Mouse (Mus musculus) embryonic stem cell, embryonic (primary cell): ENCODE data around the gene B3galnt1.

ENCODE experiments used
- CTCF ChIA-PET, 4 experiments: fragments of 300-600 bp in 2 of 4; fragments of 350-600 bp in 2 of 4; sonication (Branson Sonifier 250); formaldehyde crosslinking; loops; one replicate each; lab custom pipeline; 2022; ENCODE audit warnings: inconsistent platforms in 2 of 4; lab: Charles Lee
- POLR2A ChIA-PET, 4 experiments: fragments of 300-600 bp in 2 of 4; fragments of 350-600 bp in 2 of 4; sonication (Branson Sonifier 250); formaldehyde crosslinking; loops; one replicate each; lab custom pipeline; 2022; ENCODE audit warnings: antibody characterized with exemption in 4 of 4, inconsistent platforms in 1 of 4; lab: Charles Lee

The B3galnt1 gene

DNA sequence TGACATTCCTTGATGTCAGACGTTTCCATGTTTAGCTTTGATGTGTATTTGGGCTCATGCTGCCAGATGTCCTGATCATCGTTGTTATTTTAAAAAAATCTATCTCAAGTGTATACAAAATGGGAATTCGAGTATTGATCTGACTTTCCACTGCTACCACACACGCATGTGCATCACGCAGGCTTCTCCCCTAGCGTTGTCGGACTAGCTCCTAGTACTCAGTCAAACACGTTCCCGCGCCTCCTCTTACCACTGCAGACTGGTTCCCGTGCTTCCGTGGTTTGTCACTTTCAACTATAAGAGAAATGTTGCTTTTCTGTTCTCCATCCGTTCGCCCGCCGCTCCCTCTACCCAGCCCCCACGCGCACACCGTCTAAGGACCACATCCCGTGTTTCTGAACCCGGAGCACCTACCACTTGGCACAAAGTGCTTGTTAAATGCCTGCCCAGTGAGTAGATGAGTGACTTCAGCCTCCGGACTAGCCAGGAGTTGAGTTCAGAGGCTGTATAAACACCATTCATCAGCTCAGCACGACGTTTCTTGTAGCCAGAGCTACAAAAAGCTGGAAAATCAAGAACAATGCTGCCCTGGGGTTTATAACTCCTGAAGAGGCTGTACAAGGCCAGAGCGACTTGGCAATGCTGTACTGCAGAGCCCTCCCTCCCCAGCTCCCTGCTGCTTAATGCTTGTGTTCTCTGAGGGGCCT is 62.7 kb downstream of the B3galnt1 start:
- POLR2A ChIA-PET, result interaction anchor here in 2 of 4 experiments (0.6 to 1.5 kb wide), 5 partner anchors 18 to 169 kb away, joined by 3 to 4 read pairs (median 3); no protein-coding TSS in a partner anchor
- CTCF ChIA-PET, result no interaction called here

DNA sequence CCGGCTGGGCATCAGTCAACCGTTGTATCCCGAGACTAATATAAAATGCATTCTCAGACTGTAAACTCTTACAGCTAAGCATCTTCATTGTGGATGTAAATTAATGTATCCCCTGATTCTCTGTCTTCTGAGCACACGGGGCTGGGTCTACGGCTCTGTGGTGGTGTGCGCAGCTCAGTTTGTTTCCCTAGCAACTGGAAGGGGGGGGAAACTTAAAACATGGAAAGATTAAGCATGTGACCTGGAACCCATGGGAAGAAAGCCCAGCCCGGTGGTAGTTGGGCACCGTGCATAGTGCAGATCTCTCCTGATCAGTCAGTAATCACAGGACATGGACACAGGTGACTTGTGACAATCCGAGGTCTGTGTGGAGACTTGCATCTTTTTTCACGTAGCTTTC is 63.3 kb downstream of the B3galnt1 start:
- ChIA-PET CTCF (no interaction called here), POLR2A (interaction anchor here in 2 of 4 experiments (0.6 to 1.5 kb wide), 5 partner anchors 18 to 169 kb away, joined by 3 to 4 read pairs (median 3); no protein-coding TSS in a partner anchor)

DNA sequence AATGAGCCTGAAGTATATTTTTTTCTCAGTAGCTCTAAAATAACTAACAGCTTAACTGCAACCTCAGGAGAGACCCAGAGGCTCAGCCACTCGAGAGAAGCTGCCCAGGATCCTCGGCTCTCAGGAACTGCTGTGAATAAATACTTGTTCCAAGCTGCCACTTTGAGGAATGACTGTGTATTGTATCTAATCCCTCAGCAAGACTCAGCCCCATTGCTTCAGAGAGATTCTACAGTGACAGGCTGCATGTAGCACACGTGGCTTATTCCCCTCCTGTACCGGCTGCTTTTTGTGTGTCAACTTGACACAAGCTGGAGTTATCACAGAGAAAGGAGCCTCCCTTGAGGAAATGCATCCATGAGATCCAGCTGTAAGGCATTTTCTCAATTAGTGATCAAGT is 66.1 kb downstream of the B3galnt1 start:
- ChIA-PET POLR2A (interaction anchor here in 1 of 4 experiments (3.1 kb wide), 1 partner anchor 8 kb away, joined by 7 read pairs; no protein-coding TSS in a partner anchor), CTCF (no interaction called here)

DNA sequence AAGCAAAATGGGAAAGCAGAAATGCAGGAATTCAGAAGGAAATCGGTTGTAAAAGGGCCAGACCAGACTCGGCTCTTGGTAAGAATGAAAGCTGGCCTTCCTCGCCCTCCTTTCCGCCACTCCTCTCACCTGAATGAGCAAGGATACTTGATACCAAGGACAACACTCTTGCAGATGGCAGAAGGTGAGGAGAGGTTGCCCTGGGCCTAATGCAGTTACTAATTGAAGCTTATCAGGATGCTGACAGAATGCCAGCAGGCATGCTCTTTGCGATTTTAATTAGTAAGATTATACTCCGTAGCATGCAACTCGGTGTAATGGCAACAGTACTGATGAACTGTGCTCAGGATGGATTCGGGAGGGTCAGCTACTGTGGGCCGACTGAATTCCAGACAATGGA is 67.2 kb downstream of the B3galnt1 start:
- CTCF ChIA-PET, result no interaction called here
- POLR2A ChIA-PET, result interaction anchor here in 1 of 4 experiments (3.1 kb wide), 1 partner anchor 10 kb away, joined by 7 read pairs; no protein-coding TSS in a partner anchor

DNA sequence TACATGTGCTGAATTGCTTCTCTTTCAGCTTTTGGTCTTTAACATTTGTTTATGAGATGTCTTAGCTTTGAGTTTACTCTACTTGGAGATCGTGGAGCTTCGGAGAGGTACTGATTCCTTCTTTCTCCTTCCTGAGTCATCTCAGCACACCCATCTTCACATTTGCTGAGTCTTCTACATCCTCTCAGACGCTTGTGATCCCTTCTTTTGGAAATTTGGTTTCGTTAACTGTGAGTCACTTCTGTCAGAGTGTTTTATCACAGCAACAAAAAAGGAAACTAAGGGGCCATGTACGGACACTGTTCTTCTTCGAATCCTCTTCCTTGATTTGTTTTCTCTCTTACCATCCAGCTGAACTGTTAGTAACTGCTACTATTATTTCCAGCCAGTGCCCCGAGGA is 69.2 kb downstream of the B3galnt1 start:
- ChIA-PET POLR2A (interaction anchor here in 1 of 4 experiments (1.6 kb wide), 1 partner anchor 10 kb away, joined by 4 read pairs; no protein-coding TSS in a partner anchor), CTCF (interaction anchor here in 1 of 4 experiments (0.6 kb wide), 1 partner anchor 18 kb away, joined by 6 read pairs; no protein-coding TSS in a partner anchor)

DNA sequence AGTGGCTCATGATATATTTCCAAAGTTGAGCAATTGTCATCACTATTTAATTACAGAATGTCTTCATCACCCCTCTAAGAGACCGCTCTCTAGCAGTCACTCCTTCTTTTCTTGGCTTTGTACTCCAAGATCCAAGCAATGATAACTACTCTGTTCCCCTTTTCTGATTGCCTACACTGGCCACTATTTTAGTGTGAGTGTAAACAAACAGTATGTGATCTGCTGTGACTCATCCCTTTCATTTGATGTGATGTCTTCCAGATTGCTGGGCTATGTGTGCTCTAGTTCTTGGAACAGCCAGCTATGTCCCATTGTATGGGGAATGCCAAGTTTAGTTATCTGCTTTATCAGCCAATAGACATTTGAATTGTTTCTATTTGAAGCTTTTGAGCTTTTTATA is 71.4 kb downstream of the B3galnt1 start:
- ChIA-PET CTCF (no interaction called here), POLR2A (no interaction called here)

DNA sequence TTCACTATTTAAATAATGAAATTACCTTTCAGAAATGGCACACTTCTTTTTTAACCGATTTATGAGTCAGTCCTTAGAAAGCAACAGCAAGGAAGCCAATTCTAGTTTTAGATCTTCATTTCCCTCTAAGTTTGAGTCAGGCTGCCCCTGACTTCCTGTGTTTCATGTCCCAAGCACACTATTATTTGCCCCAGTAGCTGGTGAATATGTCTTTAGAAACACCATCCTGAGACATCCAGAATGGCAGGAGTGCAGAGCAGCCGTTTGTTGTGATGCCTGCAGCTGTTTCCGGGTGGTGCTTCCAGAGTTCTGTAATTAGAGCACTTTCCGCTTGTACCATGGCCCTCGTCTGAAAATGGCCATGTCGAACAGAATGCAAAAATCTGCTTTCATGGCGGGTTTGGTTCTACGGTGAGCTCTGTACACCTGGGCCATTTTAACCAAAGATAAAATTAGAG is 73.7 kb downstream of the B3galnt1 start:
- ChIA-PET CTCF (no interaction called here), POLR2A (interaction anchor here in 1 of 4 experiments (1.2 kb wide), 1 partner anchor 9 kb away, joined by 4 read pairs; no protein-coding TSS in a partner anchor)

DNA sequence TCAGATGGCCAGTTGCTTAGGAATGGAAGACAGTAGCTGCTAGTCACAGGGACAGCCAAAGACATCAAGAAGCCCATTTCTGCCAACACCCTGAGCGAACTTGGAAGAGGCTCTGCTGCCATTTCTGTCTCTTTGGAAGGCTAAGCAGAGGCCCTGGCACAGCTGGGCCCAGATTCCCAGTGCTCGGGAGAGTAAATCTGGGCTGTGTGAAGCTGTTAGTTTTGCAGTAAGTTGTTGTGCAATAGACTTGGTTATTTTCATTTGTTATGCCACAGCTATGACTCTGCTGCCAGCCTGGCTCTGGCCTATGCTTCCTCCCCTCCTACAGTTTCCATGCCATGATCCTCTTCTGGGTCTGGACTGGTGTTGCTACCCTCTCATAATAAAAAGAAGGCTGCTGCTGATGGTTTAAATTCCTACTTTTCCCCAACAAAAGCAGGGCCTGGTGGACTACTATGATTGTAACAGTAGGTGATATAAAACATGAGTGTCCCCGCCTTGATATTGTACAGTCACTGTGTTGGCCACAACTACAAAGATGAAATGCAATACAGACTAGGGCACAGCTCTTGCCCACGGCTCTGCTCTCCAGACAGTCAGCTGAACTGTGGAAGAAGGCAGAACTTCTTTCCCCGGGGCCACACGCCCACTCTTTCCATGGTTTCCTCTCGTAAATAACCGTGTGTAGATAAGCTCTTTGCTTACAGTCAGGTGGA is 74.2 kb downstream of the B3galnt1 start:
- POLR2A ChIA-PET, result interaction anchor here in 2 of 4 experiments (0.5 to 2.0 kb wide), 4 partner anchors 9 to 171 kb away, joined by 3 to 5 read pairs (median 4); no protein-coding TSS in a partner anchor
- CTCF ChIA-PET, result no interaction called here
